Mouse (Mus musculus): Measurements from ENCODE around the gene Sema7a. TPM values are rescaled to one million over a fixed set of nuclear protein-coding genes. Genes with fewer than 3 reads are reported as not detected.

The Sema7a gene
- polyA plus RNA-seq, 1 experiment, result 6.5 TPM

- no peak for TF ChIP-seq POLR2A (IDR thresholded peaks at IDR 0.05; ENCODE audit: low read depth, low read length)
- TF ChIP-seq CTCF (IDR thresholded peaks at IDR 0.05; ENCODE audit: borderline replicate concordance, insufficient read depth, low read length), result no peak
- H3K4me3 ChIP-seq (ENCODE audit: insufficient read depth, low read length), result no peak overlapping the region
- H3K27ac ChIP-seq (ENCODE audit: insufficient read depth, low read length), result no peak overlapping the region
- no peaks in the 10 kb centered on the region for H3K4me1 ChIP-seq (ENCODE audit: control insufficient read depth, insufficient read depth, low read length)
Measured at GRCm38 (mm10) chr9:57965281-57966185, 25.6 kb downstream of the Sema7a start.

GRCm38 (mm10) chr9:57967237-57967960 is 27.5 kb downstream of the Sema7a start:
- no peak overlapping the region for H3K4me3 ChIP-seq (ENCODE audit: insufficient read depth, low read length)
- no peak overlapping the region for H3K27ac ChIP-seq (ENCODE audit: insufficient read depth, low read length)
- no peaks in the 10 kb centered on the region for H3K4me1 ChIP-seq (ENCODE audit: control insufficient read depth, insufficient read depth, low read length)
- TF ChIP-seq CTCF (IDR thresholded peaks at IDR 0.05; ENCODE audit: borderline replicate concordance, insufficient read depth, low read length) (no peak), POLR2A (IDR thresholded peaks at IDR 0.05; ENCODE audit: low read depth, low read length) (no peak)

- no peak overlapping the region for H3K4me3 ChIP-seq (ENCODE audit: insufficient read depth, low read length)
- H3K27ac ChIP-seq (ENCODE audit: insufficient read depth, low read length), result no peak overlapping the region
- TF ChIP-seq POLR2A (IDR thresholded peaks at IDR 0.05; ENCODE audit: low read depth, low read length), result no peak
- no peak for TF ChIP-seq CTCF (IDR thresholded peaks at IDR 0.05; ENCODE audit: borderline replicate concordance, insufficient read depth, low read length)
- peaks cover 4% of the 10 kb centered on the region for H3K4me1 ChIP-seq (ENCODE audit: control insufficient read depth, insufficient read depth, low read length)
Measured at GRCm38 (mm10) chr9:57968166-57968771, 28.4 kb downstream of the Sema7a start.

- Histone ChIP-seq H3K4me1 (ENCODE audit: control insufficient read depth, insufficient read depth, low read length) (peaks cover 9% of the 10 kb centered on the region), H3K27ac (ENCODE audit: insufficient read depth, low read length) (no peak overlapping the region), H3K4me3 (ENCODE audit: insufficient read depth, low read length) (no peak overlapping the region)
- TF ChIP-seq POLR2A (IDR thresholded peaks at IDR 0.05; ENCODE audit: low read depth, low read length) (no peak), CTCF (IDR thresholded peaks at IDR 0.05; ENCODE audit: borderline replicate concordance, insufficient read depth, low read length) (no peak)
Measured at GRCm38 (mm10) chr9:57968783-57969542, 29.1 kb downstream of the Sema7a start.

- Histone ChIP-seq H3K27ac (ENCODE audit: insufficient read depth, low read length) (no peak overlapping the region), H3K4me1 (ENCODE audit: control insufficient read depth, insufficient read depth, low read length) (peaks cover 9% of the 10 kb centered on the region)
- TF ChIP-seq CTCF (IDR thresholded peaks at IDR 0.05; ENCODE audit: borderline replicate concordance, insufficient read depth, low read length) (no peak), POLR2A (IDR thresholded peaks at IDR 0.05; ENCODE audit: low read depth, low read length) (no peak)
Measured at GRCm38 (mm10) chr9:57969736-57970495, 30.0 kb downstream of the Sema7a start.

GRCm38 (mm10) chr9:57971413-57971812 is 31.5 kb downstream of the Sema7a start:
- Histone ChIP-seq H3K4me3 (ENCODE audit: insufficient read depth, low read length) (no peak overlapping the region), H3K4me1 (ENCODE audit: control insufficient read depth, insufficient read depth, low read length) (peaks cover 9% of the 10 kb centered on the region), H3K27ac (ENCODE audit: insufficient read depth, low read length) (peak overlapping the region; percentile 7; the same call in 1 of the 2 replicates)
- TF ChIP-seq POLR2A (IDR thresholded peaks at IDR 0.05; ENCODE audit: low read depth, low read length), result no peak
- no peak for TF ChIP-seq CTCF (IDR thresholded peaks at IDR 0.05; ENCODE audit: borderline replicate concordance, insufficient read depth, low read length)

More at GRCm38 (mm10) chr9:57969736-57970495, 30.0 kb downstream of the Sema7a start:
- no peak overlapping the region for H3K4me3 ChIP-seq (ENCODE audit: insufficient read depth, low read length)

GRCm38 (mm10) chr9:57972141-57972591 is 32.3 kb downstream of the Sema7a start:
- H3K4me1 ChIP-seq (ENCODE audit: control insufficient read depth, insufficient read depth, low read length), result peaks cover 9% of the 10 kb centered on the region
- H3K4me3 ChIP-seq (ENCODE audit: insufficient read depth, low read length), result no peak overlapping the region
- TF ChIP-seq CTCF (IDR thresholded peaks at IDR 0.05; ENCODE audit: borderline replicate concordance, insufficient read depth, low read length) (no peak), POLR2A (IDR thresholded peaks at IDR 0.05; ENCODE audit: low read depth, low read length) (no peak)
- peak overlapping the region; percentile 77 for H3K27ac ChIP-seq (ENCODE audit: insufficient read depth, low read length)

- peak overlapping the region; percentile 77 for H3K27ac ChIP-seq (ENCODE audit: insufficient read depth, low read length)
- peaks cover 9% of the 10 kb centered on the region for H3K4me1 ChIP-seq (ENCODE audit: control insufficient read depth, insufficient read depth, low read length)
- H3K4me3 ChIP-seq (ENCODE audit: insufficient read depth, low read length), result no peak overlapping the region
- TF ChIP-seq POLR2A (IDR thresholded peaks at IDR 0.05; ENCODE audit: low read depth, low read length), result no peak
- no peak for TF ChIP-seq CTCF (IDR thresholded peaks at IDR 0.05; ENCODE audit: borderline replicate concordance, insufficient read depth, low read length)
Measured at GRCm38 (mm10) chr9:57972776-57973439, 33.0 kb downstream of the Sema7a start.

Data from embryonic fibroblast, embryonic 13.5 days (primary cell).